Mouse (Mus musculus): ENCODE measurements around the gene Ern1. TPM values are rescaled to one million over a fixed set of nuclear protein-coding genes. Genes with fewer than 3 reads are reported as not detected.

Gene Ern1
- polyA plus RNA-seq (2012) = 6.6 and 10.8 TPM in 2 replicates

DNA sequence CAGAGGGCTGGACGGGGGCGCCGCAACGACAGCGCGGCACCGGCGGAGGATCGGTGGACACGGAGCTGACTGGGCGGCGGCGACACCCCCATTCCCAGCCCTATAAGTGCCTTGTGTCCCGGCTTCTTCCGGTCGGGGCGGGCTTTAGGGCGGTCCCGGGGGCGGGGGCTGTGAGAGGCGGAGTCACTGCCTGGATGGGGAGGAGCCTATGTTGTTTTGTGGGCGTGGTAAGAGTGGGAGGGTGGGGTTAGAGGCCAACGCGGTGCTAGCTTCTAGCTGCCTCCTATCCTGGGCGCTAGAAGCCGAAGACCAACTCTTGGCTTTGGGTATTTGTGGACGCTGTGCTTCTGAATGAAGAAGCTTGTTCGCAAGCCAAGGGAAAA lies at the start of gene Ern1:
Ern1 (minus strand) TSS at position 120 of the 383 bp plus-strand sequence.
- TF ChIP-seq GATA1 (IDR thresholded peaks at IDR 0.05; ENCODE audit: low read length) = no peak

DNA sequence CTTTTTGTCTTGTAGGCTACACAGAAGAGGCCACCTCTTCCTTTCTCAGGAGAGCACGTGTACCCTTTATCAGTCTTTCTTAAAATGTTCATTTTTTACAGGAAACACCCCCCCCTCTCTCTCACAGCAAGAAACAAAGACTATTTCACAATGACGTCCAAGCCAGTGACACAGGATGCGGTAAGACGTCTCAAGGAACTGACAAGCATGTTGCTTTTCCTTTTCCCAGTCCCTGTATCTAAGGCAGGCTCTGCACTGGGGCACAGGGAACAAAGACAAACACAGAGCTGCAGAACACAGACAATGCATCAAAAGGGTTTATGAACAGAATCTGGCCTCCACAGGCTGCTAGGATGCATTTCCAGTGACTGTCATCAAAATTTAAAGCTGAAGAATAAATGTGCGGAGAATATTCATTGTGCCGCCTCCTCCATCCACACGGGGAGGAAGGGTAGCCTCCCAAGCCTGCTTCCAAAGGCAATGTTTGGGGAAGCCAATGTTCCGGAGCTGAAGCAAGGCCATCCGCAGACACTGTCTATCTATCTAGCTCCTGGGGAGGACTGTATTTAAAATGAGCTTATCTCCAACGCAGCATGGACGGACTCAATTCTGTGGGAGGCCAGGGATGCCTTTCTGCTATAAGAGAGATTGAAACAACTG lies 48.7 kb upstream of the Ern1 start:
- TF ChIP-seq GATA1 (IDR thresholded peaks at IDR 0.05; ENCODE audit: low read length) = no peak

DNA sequence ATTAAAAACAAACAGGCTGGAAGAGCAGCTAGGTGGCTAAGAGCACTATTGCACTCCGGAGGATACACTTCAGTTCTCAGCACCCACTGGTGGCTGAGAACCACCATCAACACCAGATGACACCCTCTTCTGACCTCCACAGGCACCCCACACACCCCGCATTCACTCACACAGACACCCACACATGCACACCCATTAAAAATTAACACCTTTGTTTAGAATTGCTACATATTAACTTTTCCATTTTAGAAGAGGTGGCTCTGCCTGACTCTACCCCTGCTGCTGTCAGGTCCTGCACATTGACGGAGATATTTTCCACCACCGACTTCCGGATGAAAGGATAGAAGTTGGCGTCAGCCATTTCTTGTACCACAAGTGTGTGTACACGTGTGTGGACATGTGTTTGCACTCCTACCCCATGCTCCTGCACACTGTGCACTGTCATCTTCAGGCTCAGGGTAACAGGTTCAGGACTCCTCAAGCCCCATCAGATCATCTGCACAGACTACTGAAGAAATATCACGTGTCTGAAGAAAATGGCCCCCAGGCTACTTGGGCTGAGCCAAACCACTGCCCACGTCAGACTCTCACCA lies 48.1 kb upstream of the Ern1 start:
- TF ChIP-seq GATA1 (IDR thresholded peaks at IDR 0.05; ENCODE audit: low read length) = no peak

DNA sequence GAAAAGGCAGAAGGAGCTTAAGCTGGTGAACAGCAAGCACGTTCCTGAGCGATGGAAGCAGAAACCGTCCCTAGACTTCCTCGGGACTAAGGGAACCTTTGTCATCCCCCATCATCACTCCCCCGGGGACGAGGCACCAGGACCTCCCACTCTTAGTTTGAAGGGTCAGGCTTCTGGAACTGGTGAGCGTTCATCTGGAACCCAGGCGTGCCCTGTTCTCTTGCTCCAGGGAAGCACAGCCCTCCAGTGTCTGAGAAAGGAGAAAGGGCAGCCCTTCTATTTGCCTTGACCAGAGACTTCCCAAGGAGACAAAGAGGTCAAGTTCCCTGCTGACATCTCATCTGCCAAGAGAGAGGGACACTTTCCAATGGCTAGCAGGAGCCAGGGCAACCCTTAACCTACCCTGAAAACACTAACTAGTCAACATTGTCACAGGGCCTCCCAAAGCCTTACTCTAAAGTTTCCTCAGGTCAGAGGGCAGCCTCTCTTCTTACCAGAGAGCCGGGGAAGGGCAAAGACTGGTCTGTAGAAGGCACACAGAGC lies 44.7 kb upstream of the Ern1 start:
- TF ChIP-seq GATA1 (IDR thresholded peaks at IDR 0.05; ENCODE audit: low read length) = no peak

DNA sequence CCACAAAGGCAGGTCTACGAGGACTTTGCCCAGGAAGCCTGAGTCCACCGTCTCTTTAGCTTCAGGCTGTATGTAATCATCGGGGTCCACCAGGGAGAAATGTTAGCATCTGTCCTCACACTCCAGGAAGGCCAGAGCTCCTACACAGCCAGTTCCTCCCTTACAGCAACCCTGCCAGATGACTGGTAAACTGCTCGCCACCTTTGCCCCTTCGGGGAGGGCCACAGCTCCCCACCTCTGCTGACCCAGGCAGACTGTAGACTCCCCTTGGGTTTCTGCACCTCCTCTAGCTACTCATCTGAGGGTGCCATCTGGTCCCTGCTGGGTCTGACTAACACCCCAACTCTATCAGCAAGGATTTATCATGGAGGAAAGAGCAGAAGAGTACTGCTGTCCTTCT lies 42.1 kb upstream of the Ern1 start:
- TF ChIP-seq GATA1 (IDR thresholded peaks at IDR 0.05; ENCODE audit: low read length) = no peak

DNA sequence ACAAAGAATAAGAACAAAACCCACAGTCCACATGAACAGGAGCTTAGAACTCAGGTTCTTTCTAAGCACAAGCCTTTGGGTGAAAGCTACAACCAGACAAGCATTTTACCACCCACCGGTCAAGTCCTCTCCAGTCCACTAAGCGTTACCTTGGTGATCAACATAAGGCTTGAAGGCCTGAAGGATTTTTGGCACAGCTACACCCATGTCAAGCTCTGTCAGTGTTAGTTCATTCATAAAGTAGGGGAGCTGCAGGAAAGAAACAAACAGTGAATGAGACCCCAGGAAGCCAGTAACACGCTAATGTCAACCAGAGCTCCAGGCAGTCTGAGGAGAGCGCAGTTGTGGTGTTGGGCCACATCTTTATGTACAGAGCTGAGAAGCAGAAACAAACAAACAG lies 41.5 kb upstream of the Ern1 start:
- TF ChIP-seq GATA1 (IDR thresholded peaks at IDR 0.05; ENCODE audit: low read length) = no peak

DNA sequence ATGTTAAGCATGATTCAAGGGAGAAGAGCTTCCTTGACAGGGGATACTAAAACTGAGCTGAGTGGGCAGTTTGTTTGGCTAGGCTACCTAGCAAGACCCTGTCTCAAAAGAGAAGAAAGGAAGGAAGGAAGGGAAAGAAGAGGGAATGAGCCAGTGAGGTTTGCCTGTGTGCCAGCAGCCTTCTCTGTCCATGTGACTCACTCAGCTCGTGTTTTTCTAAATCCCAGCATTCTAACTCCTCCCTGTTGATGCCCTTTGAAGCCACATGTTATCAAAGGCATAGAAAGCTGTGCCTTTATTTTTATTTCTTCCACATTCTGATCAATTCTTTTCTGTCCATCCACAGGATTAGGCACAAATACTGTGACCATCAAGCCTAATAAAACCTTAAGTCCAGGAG lies 40.3 kb upstream of the Ern1 start:
- TF ChIP-seq GATA1 (IDR thresholded peaks at IDR 0.05; ENCODE audit: low read length) = no peak

DNA sequence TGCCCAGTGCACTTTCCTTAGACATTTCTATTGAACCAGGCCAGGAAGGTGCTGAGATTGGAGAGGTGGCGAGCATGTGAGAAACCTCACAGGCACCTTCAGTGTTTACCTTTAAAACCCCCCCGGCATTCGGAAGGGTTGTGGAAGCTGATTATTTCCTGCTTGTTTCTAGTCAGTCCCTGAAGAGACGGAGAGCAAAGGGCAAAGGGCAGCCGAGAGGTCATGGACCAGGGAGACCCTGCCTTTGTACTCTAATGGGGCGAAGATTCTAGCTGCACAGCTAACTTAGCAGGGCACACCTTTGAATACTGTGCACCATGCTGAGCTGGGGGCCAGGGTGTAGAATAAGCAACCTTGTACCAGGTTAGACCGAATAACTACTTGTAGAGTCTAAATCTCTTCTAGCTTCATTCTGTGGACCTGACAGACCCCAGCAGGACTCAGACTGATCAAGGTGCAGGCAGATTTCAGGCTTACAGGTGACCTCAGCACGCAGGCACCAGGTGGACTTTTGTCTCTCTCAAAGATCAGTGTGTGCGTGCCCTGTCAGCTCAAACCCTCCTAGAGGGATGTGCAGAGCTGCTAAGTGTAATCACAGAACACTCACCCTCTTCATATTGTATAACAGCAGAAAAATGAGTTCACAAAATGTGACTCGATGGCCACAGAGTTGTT lies 39.6 kb upstream of the Ern1 start:
- no peak for TF ChIP-seq GATA1 (IDR thresholded peaks at IDR 0.05; ENCODE audit: low read length)

DNA sequence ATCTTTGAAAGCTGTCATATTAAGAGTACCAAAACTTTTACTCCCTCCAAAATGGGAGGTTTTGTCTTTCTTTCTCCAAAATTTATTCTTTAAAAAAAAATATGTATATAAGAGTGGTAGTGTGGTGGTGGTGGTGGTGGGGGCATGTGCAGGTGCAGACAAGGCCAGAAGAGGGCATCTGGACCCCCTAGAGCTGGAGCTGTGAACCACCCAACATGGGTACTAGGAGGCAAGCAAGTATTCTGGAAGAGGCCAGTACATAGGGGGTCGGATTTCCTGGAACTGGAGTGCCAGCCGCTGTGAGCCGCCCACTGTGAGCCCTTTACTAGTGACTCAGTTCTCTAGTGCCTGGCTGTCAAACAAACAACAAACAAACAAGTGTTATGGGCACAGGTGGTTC lies 34.9 kb upstream of the Ern1 start:
- TF ChIP-seq GATA1 (IDR thresholded peaks at IDR 0.05; ENCODE audit: low read length) = no peak

DNA sequence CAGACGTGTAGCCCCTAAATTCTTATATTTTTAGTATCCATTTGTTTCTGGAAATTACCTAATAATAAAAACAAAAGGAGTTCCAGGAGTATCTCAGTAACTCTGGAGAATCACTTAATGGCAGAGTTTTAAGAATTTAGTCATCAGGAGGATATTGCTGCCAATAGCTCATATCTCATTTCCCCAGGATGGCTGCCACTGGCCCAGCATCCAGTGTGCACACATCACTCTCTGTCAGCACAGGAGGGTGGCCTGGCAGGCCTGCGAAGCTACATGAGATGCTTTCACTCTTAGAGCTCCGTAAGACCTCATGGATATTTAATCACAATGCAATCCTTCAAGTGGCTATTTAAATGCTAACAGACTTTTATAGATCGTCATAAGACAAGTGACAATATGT lies 34.0 kb upstream of the Ern1 start:
- TF ChIP-seq GATA1 (IDR thresholded peaks at IDR 0.05; ENCODE audit: low read length) = no peak

DNA sequence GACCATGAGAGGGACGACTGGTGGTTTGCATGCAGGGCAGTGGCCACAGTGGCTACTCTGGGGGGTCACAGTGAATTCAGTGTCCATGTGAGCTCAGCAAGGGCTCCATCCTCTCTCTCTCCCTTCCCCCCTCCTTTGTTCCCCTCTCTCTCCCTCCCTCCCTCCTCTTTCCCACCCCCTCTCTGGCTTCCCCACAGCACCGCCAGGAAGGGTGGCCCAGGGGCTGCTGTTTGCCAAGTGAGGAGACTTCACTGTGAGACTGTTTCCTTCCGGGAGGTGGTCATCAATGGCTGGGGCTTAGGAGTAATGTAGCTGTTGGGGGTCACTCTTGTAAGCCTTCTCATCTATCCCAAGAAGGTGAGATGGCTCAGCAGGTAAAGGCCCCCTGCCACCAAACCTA lies 32.8 kb upstream of the Ern1 start:
- TF ChIP-seq GATA1 (IDR thresholded peaks at IDR 0.05; ENCODE audit: low read length) = no peak

DNA sequence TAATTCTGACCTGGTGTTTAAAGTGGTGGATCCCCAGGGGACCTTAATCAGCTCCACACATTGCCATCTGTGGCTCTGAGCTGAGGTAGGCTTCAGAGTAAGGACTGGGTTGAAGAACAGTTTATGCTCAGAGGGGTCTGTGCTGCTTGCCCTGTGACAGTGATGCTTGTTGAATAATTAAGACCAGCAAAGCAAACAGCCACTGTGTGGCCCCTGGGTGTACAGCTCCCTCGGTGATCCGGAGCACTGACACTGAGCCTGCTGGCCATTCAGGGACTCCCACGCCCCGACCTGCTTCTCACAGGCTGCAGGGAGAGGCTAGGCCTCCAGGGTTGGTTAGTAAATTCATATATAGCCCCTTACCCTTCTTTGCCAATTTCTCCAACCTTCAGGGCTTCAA lies 31.9 kb upstream of the Ern1 start:
- no peak for TF ChIP-seq GATA1 (IDR thresholded peaks at IDR 0.05; ENCODE audit: low read length)

DNA sequence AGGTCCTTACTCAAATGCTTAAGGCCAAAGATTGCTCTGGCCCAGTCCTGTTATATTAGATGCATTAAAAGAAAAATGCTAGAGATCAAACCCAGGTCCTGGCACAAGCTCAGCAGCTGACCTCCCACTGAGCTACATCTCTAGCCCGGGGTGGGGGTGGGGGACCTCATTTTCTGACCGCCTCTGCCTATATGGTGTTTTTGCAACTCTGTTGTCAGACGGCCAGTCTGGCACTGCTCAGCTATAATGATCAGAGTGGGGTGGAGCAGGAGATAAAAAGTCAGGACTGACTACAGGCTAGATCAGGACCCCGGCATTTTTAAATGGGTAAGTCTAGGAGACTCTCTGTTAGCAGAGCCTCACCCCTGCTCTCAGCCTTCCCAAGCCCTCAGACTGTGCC lies 30.7 kb upstream of the Ern1 start:
- no peak for TF ChIP-seq GATA1 (IDR thresholded peaks at IDR 0.05; ENCODE audit: low read length)

DNA sequence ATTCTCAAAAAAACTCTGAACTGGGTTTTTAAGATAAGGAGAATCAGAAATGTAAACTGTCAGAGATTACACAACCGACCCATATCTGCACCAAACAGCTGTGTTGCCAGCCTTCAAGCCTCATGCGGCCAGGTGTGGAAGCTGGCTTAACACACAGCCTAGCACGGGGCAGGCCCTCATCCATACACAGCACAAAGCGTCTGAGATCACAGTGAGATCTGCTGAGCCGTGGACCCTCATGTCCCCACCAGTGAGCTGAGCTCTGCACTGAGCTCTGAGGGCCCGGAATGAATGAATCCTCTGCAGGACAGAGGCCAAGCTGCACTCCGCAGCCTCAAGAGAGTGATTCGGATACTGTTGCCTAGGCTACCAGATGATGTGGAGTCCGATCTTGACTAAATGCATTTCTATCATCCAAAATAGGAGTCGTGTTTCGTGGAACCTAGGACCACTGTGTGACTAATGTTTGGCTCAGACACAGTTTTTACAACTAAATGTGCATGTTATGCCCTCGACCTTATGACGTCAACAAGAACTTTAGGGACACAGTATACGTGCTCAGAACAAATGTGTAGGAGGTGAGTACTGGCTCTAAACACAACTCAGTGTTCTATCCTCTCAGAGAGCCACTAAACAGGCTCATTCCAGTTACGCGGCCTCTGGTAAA lies 27.6 kb upstream of the Ern1 start:
- TF ChIP-seq GATA1 (IDR thresholded peaks at IDR 0.05; ENCODE audit: low read length) = peak; percentile 43

DNA sequence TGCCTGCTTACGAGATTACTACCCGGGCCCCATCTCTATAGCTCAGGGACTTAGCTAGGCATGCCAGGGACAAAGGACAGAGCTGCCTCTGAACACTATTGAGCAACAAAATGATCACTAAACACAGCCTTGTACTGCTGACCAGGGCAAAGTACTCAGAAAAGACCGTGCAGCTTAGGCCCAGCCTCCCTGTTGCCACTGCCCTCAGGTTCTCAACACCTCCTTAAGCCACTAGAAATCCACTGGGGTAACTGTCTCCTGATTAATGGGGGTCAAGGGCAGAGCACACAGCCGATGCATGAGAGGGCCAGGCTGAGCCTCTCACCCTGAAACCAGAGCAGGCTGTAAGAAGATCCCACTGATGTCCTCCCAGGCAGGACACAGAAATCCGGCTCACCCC lies 26.8 kb upstream of the Ern1 start:
- TF ChIP-seq GATA1 (IDR thresholded peaks at IDR 0.05; ENCODE audit: low read length) = no peak

DNA sequence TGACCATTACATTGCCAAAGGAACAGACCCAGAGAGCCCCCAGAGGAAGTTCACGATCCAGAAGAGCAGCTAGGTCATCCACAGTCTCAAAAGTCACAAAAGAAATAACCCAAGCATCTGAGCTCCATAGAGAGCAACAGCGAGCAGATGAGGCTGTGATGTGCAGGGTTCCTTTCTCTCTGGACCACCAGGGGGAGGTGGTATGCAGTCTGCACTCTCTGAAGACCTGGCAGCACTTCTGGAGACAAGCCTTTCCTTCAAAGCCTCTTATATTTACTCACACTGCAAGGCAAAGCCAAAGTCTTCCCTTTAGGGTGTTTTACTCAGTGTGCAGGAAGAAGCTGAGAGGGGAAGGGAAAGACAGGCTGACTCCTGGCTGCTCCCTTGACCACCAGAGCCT lies 25.5 kb upstream of the Ern1 start:
- TF ChIP-seq GATA1 (IDR thresholded peaks at IDR 0.05; ENCODE audit: low read length) = no peak

Data from G1E-ER4 (cell line).